Mouse (Mus musculus): ENCODE measurements around the gene Gal3st4.
"Not testable (repeated sequence)": the region's sequence is repeated elsewhere in the genome, so short reads cannot be mapped to it uniquely, and the experiment has no call there.

Gene Gal3st4

DNA sequence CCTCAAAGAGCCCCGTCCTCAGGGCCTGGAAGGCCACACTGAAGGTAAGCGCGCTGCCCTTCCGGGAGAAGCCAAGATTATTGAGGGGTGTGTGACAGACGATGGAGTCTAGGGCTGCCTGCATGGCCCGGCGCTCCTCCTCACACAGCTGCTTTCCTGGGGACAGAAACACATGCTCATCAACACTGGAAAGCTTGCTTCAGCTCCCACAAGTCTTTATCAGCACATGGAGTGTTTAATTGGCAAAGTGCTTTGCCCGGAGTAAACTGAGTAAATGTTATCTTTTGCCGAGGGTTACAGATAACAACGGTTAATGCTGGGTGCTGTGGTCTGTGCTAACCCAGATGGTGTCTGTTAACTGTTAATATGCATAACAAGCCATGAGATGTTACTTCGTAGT lies 11.8 kb downstream of the Gal3st4 start:
- no peak for DNase-seq

DNA sequence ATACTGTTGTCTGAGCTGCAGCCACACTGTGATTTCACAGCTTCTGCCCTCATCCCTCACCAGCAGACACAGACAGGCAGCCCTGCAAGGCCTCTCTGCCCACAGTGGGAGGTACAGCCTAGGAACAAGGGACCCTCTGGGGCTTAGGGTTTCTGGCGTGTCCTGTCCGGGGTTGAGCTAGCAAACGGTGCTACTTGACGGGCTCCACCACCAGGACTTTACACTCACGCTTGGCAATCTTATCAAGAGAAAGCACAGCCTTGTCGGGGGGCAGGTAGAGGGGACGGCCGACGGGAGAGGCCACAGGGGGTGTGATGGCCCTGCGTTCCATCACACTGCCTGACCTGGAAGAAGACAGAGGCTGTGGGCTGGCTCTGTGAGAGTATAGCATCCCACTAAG lies 12.6 kb downstream of the Gal3st4 start:
- DNase-seq = no peak

DNA sequence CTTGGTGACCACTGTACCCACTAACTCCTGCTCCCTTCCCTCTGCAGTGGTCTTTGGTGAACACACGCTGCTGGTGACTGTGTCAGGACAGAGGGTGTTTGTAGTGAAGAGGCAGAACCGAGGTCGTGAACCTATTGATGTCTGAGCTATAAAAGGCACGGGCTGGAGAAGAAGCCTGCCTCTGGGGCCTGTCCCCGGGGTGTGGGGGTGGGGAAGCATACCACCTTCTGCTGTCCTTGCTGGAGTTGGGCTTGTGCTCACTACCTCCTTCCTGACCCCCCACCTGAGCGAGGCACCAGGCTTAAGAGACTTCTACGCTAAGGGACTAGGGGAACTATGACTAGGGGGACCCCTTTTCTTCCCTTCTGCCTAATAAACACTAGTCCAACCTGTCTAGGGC lies 13.6 kb downstream of the Gal3st4 start:
- DNase-seq = no peak

DNA sequence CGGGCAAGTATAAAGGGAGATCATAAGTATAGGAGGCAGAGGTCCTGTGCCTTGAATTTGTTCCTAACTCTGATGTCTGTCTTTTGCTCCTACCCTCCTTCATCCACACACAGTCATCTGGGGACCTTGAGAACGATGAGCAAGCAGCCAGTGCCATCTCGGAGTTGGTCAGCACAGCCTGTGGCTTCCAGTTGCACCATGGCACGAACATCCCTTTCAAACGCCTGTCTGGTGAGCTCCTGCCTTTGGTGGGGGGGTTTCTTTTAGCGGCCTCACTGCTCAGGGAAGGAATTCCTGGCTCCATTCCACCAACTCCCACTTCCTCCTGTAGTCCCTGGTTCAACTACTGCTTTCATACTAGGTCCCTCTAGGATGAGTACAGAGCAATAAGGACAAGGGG lies 14.1 kb downstream of the Gal3st4 start:
- DNase-seq = no peak

DNA sequence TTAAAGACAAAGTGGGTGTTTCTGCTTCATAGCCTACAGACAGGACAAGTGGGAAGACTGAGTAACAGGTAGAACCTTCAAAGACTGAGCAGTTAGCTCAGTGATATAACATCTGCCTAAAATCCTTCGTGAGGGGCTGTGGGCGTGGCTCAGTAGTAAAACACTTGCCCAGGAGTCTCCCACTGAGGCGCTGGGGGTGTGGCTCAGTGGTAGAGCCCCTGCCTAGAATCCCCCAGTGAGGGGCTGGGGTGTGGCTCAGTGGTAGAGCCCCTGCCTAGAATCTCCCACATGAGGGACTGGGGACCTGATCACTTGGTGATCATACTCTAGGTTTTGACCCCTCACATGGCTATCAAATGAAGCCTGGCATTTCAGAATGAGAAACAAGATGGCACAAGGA lies 14.6 kb downstream of the Gal3st4 start:
- no peak for DNase-seq

DNA sequence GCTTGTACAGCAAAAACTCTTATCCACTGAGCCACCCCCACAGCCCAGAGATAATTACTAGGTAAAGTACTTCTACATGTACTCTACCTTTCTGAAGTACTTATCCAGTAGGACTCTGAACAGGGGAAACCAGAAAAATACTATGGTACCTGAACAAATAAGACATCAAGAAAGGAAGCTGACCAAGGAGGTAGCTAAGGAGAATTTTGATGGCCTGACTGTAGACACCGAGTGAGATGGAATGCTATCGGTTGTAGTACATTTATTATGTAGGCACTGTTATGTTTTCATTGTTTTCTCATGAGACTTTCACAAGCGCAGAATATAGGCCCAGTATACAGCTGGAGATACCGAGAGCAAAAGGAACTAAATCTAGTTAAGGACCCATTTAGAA lies 15.1 kb downstream of the Gal3st4 start:
- DNase-seq = no peak

DNA sequence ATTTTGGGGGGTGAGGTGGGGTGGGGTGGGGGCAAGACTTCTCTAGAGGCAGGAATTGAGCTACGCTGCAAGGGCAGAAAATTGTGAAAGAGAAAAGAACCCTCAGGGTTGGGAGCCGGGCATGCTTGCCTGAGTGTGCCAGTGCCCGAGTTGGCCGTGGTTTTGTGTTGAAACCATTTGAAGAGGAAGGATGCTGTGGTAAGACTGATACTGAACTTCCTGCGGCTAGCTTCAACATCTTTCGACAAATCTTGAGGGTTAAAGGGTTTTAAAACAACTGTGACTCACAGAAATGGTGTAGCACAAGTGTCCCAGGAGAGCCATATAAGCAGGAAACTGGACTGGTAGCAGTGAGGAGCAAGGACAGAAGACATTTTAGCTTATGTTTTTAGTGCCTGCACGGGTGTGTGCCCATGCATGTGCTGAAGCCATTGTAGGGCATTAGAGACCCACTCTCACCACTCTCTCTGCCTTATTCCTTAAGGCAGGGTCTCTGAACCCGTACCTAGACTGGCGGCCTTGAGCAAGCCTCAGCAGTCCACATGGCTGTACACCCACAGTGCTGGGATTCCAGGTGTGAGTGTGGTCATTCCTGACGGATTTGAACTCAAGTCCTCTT lies 15.6 kb downstream of the Gal3st4 start:
- DNase-seq = no peak

DNA sequence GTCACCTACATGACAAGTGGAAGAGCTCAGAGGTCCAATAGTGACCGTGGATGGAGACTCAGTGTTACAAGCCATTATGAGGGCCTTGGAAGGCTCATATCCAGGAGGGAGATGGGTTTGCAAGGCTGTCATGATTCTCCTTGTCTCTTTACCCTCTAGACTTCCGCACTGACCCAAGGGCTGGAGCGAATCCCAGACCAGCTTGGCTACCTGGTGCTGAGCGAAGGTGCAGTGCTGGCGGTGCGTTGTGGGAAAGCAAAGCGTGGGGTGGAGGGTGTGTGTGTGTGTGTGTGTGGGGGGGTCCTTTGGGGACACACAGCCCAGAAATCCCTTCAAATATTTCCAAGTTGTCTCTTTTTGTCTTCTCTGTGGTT lies 16.6 kb downstream of the Gal3st4 start:
- no peak for DNase-seq

DNA sequence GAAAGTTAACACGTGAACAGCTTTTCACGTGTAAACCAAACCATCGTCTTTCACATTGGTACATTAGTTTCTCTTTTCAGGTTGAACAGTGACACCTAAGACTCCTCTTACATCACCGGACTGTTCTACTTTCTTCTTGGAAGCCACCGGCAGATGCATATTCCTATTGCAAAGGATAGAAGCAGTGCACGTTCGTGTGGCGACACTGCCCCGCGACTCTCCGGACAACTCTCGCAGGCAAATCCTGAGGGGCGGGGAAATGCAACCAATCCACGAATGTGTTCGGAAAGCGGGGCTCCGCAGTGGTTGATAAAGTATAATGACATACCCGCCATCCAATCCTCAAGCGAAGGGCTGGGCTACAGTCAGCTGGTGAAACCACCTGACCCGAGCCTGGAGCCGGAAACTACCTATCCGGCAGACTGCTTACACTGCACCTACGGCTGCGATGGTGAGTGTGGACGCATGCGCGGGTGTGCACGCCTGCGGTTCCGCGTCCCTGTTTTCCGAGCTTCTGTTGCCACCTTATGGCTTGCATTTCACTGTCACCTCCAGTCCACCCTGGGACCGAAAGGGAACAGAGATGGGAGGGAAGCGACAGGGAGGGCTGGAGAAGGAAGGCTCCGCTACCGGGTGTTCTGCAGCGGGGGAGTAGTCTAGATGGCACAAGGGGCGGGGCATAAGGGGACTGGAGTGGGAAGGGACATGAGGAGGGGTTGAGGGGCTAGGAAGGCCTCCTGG lies 17.1 kb downstream of the Gal3st4 start, which contains the start of gene Lamtor4:
Lamtor4 (plus strand) TSS at position 130 of the 741 bp plus-strand sequence.
- DNase-seq = peak; percentile 93

DNA sequence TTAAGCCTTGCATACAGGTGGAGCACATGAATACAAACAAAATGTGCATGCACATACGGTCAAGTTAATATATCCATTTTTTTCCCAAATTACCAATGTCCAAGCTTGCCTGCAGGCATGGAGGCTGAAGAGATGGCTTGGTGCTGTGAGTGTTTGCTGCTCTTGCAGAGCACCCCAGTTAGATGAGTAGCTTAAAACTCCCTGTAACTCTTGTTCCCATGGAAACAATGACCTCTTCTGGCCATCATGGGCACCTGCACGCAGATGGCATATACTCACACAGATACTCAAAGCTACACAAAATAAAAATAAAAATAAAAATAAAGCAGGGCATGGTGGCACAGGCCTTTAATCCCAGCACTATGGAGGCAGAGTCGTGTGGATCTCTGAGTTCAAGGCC lies 19.6 kb downstream of the Gal3st4 start:
- no peak for DNase-seq

DNA sequence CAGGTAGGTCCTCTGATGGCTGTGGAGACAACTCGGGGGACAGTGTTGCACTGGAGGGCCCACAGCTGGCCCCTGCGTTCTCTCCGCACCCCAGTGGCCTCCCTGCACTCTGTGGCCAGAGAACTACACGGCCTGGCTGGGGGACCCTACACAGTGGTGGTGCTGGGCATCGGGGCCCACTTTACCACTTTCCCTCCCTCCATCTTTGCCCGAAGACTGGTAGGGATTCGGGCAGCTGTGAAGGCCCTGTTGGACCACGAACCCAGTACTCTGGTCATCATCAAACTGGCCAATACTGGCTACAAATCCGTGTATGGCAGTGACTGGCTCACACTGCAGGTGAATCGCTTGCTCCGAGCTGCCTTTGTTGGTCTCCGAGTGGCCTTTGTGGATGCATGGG lies 21.5 kb downstream of the Gal3st4 start:
- DNase-seq = no peak

DNA sequence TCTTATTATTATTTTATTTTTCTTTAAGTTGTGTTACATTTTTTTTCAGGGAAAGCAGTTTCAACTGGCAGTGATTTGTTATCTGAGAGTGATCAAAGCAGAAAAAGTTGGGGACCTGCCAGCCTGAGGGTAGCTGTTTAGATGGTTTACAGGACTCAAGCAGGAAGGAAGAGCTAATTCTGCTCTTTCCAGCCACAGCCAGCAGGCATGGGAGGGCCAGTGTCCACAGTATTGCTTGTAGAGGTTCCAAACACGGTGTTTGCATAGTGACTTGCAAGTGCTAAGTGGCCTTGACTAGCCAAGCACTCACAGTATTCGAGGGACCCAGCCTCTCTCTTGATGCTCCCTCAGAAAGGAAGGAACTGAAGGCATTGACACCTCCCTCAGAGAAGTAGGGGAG lies 31.1 kb downstream of the Gal3st4 start:
- no peak for DNase-seq

DNA sequence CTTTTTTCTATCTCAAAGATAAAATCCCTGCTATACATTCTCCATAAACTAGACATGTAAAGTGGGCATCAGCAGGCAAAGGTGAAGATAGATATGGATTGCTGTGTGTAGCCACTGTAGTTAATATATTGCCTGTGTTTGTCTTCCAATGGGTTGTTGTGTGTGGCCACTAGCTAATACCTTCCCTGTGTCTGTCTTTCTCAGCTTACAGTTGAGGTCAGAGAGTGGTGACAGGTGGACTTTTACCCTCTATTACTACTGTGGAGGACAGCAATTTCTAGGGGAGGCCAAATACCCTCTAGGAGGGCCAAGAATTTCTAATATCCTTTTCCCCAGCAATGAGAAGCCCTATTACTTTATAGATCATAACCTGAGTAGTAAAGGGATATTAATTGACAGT lies 38.4 kb downstream of the Gal3st4 start:
- no peak for DNase-seq

DNA sequence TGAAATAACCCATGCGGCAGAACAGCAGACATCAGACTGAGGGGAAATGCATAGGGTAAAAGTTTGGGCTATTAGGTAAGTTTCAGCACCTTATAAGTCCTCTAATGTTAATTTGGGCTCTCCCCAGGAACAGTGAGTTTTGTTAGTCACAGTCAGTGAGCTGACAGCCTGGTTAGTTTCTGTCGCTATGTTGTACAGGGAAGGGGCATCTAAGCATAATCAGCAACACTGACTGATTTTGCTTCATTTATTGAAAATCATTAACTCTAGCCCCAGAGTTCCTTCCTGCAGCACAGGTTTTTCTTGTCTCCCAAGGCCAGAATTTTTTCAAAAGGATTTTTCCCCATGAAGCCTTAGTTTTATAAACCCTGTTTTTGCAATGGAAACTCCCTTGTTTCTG lies 38.9 kb downstream of the Gal3st4 start:
- DNase-seq = no peak

DNA sequence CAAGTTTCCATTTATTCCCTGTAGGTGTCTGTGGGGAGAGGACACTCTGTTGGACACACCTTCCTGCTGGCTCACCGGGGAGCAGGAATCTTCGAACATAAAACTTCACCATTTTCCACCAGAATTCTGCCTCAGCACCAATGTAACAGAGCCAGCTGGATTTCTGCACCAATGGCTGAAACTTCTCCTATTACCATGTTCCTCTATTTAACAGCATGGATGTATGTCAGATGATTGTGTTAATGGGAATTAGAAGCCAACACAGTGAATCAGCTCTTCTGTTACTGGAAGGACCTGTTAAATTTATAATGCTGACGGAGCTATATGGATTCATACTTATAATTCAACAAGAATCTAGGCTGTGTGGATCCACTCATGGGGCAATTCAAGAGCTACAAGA lies 43.1 kb downstream of the Gal3st4 start:
- no peak for DNase-seq

DNA sequence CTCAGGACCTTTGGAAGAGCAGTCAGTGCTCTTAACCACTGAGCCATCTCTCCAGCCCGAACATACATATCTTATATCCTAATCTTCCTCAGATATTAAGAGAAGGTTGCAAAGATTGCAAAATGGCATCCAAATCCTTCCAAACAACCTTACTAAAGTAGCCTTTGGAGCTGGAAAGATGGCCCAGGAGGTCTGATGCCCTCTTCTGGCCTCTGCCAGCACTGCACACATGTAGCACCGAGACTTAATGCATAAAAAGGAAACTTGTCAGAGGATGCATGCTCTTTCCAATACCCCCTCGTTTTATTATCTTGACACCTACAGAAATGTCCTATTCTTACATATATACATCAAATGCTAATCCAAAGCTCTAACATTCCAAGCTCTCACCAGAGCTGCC lies 44.6 kb downstream of the Gal3st4 start:
- peak; percentile 38 for DNase-seq

DNA sequence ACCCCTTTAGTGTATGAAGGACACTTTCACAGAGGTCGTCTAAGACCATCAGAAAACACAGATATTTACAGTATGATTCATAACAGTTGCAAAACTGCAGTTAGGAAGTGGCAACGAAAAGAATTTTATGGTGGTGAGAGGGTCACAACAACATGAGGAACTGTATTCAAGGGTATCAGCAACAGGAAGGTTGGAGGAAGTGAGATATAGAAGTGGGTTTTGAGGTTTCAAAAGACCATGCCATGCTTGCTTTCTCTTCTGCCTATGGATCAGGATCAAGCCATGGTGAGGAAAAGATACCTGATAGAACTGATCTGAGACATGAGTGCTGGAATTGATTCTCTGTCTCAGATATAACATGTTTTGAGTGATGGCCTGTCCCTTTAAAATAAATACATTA lies 45.3 kb downstream of the Gal3st4 start:
- DNase-seq = no peak

DNA sequence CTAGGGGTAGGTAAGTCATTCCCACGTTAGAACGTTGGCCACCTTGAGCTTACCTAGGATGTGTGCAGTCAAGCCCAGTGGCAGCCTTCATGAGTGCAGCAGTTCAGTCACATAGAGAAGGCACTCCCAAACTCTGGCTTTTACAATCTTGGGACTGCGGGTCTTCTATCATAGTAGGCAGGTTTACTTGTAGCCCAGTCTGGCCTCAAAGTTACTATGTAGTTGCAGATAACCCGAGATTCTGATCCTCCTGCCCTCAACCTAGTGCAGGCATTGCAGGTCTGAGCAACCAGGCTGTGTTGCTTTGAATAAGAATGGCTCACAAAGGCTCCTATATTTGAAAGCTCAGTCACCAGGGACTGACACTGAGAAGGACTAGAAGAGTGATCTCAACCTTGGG lies 46.1 kb downstream of the Gal3st4 start:
- DNase-seq = no peak

DNA sequence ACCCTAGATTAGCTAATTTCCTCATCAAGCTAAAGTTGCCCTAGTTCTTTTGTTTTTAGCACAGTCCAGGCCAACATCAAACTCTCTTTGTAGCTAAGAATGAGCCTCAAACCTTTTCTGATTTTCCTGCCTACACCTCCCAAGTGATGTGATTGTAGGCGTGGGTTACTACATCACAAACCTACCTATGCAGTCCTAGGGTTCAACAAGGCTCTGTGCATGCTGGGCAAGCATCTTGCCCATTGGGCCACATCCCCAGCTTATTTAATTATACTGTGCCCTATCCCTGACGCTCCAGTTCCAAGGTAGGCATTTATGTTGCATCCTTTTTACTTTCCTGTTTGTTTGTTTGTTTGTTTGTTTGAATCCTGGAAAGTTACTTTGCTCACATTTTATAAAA lies 46.9 kb downstream of the Gal3st4 start, which contains the start of gene Nxpe5:
Nxpe5 (plus strand) TSS at position 199 of the 400 bp plus-strand sequence.
- no peak for DNase-seq

DNA sequence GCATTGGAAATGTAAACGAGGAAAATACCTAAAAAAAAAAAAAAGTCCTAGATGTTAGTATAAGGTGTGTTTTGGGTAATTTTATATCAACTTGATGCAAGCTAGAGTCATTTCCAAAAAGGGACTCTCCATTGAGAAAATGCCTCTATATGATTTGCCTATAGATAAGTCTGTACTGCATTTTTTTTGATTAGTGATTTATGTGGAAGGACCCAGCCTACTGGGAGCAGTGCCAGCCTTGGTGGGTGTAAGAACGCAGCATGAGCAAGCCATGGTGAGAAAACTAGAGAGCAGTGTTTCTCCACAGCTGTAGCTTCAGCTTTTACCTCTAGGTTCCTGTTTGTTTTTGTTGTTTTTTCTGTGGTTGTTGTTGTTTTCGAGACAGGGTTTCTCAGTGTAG lies 49.4 kb downstream of the Gal3st4 start:
- DNase-seq = peak; percentile 10

DNA sequence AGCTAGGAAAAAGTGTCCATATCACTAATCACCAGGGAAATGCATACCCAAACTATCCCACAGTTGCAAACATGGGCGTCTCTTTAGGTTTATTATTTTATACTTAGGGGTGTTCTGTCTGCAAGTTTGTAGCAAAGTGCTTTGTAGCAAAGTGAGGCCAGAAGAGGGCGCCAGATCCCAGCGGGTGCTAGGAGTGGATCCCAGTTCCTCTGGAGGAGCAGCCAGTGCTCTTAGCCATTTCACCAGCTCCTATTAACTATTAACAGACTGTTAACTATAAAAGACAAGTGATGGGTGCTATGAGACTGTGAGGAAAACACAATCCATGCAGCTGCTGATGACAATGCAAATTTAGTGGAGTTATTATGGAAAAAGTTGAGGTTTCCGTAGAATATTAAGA lies 50.5 kb downstream of the Gal3st4 start:
- DNase-seq = peak; percentile 95

DNA sequence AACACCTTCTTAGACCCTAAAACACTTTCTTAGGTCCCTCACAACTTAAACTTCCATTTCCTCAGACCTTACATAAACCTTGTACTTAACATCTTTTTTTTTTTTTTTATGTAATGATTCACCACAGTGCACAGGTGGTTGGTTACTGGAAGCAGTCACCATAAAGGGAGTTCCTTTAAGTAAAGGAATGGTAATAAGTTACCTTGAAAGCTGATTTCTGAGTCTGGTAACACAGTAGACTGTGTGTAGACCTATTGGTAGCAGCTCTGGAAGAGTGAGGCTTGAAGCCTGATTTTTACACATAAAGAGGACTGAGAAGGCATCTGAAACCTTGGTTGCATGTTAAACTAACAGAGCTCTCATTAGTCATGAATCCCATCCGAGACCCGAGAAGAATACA lies 52.8 kb downstream of the Gal3st4 start:
- DNase-seq = no peak

DNA sequence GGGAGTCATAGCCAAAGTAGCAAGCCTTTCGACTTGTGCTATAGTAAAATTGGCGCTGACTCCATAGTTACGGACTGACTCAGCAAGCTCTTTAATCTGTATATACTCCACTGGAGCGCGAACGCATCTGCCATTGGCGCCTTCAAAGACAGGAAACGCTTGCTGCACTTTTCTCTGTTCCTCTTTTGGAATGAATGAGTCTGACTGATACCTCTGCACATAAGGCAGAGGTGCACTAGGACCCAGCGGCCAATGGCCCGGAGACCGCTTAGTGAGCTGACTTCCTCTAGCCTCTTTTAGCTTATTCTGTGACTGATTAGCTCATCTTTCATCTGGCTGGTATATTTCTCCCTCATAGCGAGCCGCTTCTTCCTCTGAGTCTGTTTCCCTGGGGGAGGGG lies 56.0 kb downstream of the Gal3st4 start:
- not testable (repeated sequence) for DNase-seq

Data from right cerebral cortex, postnatal 14 days (tissue).